Mouse (Mus musculus) c-Kit-negative CD71-positive TER-119-positive erythroid progenitor cells, embryonic 14.5 days (primary cell): Measurements from ENCODE around the gene Hba-x.

Experiments
- DNase-seq: peaks from one replicate; pipeline ENCODE4 v3.0.0-alpha.2; 2013; ENCODE audit warnings: low read depth, low spot score

Hba-x gene

GRCm38 (mm10) chr11:32250880-32251763 is 25.1 kb upstream of the Hba-x start:
- DNase-seq = peak; percentile 96

- no peak for DNase-seq
These were observed 23.1 kb upstream of the Hba-x start for GRCm38 (mm10) chr11:32253121-32253520.

- DNase-seq = peak; percentile 85
These were observed 20.1 kb upstream of the Hba-x start for GRCm38 (mm10) chr11:32256146-32256545.

GRCm38 (mm10) chr11:32256566-32256965 is 19.6 kb upstream of the Hba-x start:
- no peak for DNase-seq

- no peak for DNase-seq
These were observed 13.4 kb upstream of the Hba-x start for GRCm38 (mm10) chr11:32262674-32263415.

GRCm38 (mm10) chr11:32265117-32265738 is 11.0 kb upstream of the Hba-x start:
- DNase-seq = peak; percentile 79

GRCm38 (mm10) chr11:32266194-32266593 is 10.0 kb upstream of the Hba-x start:
- DNase-seq = no peak

GRCm38 (mm10) chr11:32266776-32267175 is 9.4 kb upstream of the Hba-x start:
- DNase-seq = no peak

- peak; percentile 86 for DNase-seq
These were observed 8.9 kb upstream of the Hba-x start, which contains the start of gene Nprl3 for GRCm38 (mm10) chr11:32267188-32267884. TSS of gene Nprl3 (minus strand) at chr11:32267707.

- no peak for DNase-seq
These were observed 8.2 kb upstream of the Hba-x start for GRCm38 (mm10) chr11:32267964-32268363.

GRCm38 (mm10) chr11:32268952-32269351 is 7.2 kb upstream of the Hba-x start:
- peak; percentile 82 for DNase-seq

- DNase-seq = no peak
These were observed 5.0 kb upstream of the Hba-x start for GRCm38 (mm10) chr11:32271178-32271577.

- no peak for DNase-seq
These were observed 1.7 kb downstream of the Hba-x start for GRCm38 (mm10) chr11:32277736-32278457.

- DNase-seq = no peak
These were observed 2.3 kb downstream of the Hba-x start for GRCm38 (mm10) chr11:32278458-32278957.

GRCm38 (mm10) chr11:32280646-32281045 is 4.4 kb downstream of the Hba-x start:
- DNase-seq = no peak

GRCm38 (mm10) chr11:32281416-32282144 is 5.4 kb downstream of the Hba-x start:
- no peak for DNase-seq

- peak; percentile 66 for DNase-seq
These were observed 7.0 kb downstream of the Hba-x start, which contains the start of gene Hba-a1 for GRCm38 (mm10) chr11:32283091-32283777. TSS of gene Hba-a1 (plus strand) at chr11:32283511.

- peak; percentile 83 for DNase-seq
These were observed 8.4 kb downstream of the Hba-x start for GRCm38 (mm10) chr11:32284582-32284981.
